In the genomic region with DNA sequence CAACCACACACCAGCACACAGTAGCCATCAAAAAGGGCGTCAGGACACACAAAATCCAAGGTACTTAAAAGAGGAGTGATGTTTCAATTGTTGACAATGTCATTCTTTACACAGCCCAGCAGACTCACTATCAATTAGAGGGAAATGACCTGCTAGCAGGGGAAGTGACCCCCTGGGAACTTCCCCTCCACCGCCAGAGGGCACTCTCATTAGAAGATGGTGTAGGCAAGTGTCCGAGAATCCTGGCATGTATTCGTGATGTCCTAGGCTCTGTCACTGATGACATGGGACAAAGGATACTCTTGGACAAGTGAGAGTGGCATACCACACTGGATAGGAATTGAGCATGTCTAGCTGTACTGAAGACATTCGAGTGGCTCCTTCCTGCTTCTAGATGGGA, we compare ENCODE assay signal across 11 mouse cellular contexts.
A peak's percentile ranks its signal among the peaks of the same experiment; 100 is the strongest.
DNase-seq lines count a peak whose midpoint lies in the region; ATAC-seq and TF ChIP-seq lines count a peak whose summit lies in the region.
"Had no signal": no experiment of that assay in that cellular context is flagged by ENCODE, and none has a peak within 500 bp of the region (broad histone marks: within the 10 kb centered on the region; RNA-seq: fewer than 3 reads in every experiment).

No protein-coding gene starts in this region.

- in situ Hi-C loops in ES-E14 (cut with MboI; ENCODE audit: low sequenced_read_pairs in 2 of 2, unreplicated experiment in 2 of 2): no loop called here

- TF ChIP-seq CTCF in liver, adult 2 months (IDR thresholded peaks at IDR 0.05; ENCODE audit: low read depth, low read length): 0 out of 2 replicates have a peak, but pooled peaks have one; percentile 12

- no peaks in the 10 kb centered on the region for H3K36me3 ChIP-seq in liver, adult 2 months (ENCODE audit: control insufficient read depth, insufficient read depth, low read length)
- H3K36me3 ChIP-seq in liver, embryonic 12.5 days: no peaks in the 10 kb centered on the region
- H3K36me3 ChIP-seq in ES-E14 (ENCODE audit: control insufficient read depth, insufficient read depth, low read length, poor library complexity, severe bottlenecking): no peaks in the 10 kb centered on the region
- H3K36me3 ChIP-seq: heart, embryonic 15.5 days; liver, embryonic 13.5 days had no signal

- no peak overlapping the region for H3K4me3 ChIP-seq in liver, adult 2 months (ENCODE audit: insufficient read depth, low read depth, low read length)
- no peak overlapping the region for H3K4me3 ChIP-seq in liver, embryonic 12.5 days
- no peak overlapping the region for H3K4me3 ChIP-seq in ES-E14 (ENCODE audit: insufficient read depth in 1 of 2, low read depth in 1 of 2, low read length in 2 of 2, poor library complexity in 1 of 2, severe bottlenecking in 1 of 2)
- H3K4me3 ChIP-seq: heart, embryonic 15.5 days; liver, embryonic 13.5 days had no signal

- TF ChIP-seq POLR2A in liver, adult 2 months (IDR thresholded peaks at IDR 0.05; ENCODE audit: extremely low read depth, insufficient read depth, low read length): no peak

- peak; percentile 9 for DNase-seq in gastrocnemius, adult 18-20 months (ENCODE audit: low spot score)
- no peak for DNase-seq in gastrocnemius, postnatal 4 days (ENCODE audit: low spot score in 2 of 2)
- DNase-seq in liver, adult 2 months (ENCODE audit: extremely low read depth, low read depth, low spot score): no peak
- DNase-seq in ES-E14 (ENCODE audit: low read depth, low spot score) (peak; percentile 15), adipocyte (ENCODE audit: low spot score) (no peak)
- peak; percentile 8 for DNase-seq in lung, postnatal 36 days
- no peak for DNase-seq in urinary bladder, postnatal 4 days (ENCODE audit: low spot score in 2 of 2)
- DNase-seq: cerebellum, adult 11 months; liver, embryonic 13.5 days had no signal

- H3K9me3 ChIP-seq in liver, embryonic 12.5 days (replicated peaks): no peaks in the 10 kb centered on the region
- no peaks in the 10 kb centered on the region for H3K9me3 ChIP-seq in ES-E14 (ENCODE audit: control insufficient read depth, insufficient read depth, low read depth, low read length)
- H3K9me3 ChIP-seq: heart, embryonic 15.5 days; liver, embryonic 13.5 days had no signal

- WGBS in liver, adult 2 months: 68% methylated on average over 5 of the region's 5 CpGs
- 45% methylated on average over 5 of the region's 5 CpGs for WGBS in liver, embryonic 12.5 days (ENCODE audit: insufficient replicate concordance)

- no peaks in the 10 kb centered on the region for H3K27me3 ChIP-seq in liver, adult 2 months (ENCODE audit: control insufficient read depth, insufficient read depth, low read length)
- H3K27me3 ChIP-seq in liver, embryonic 12.5 days (replicated peaks): no peaks in the 10 kb centered on the region
- H3K27me3 ChIP-seq: heart, embryonic 15.5 days; liver, embryonic 13.5 days had no signal

- H3K4me2 ChIP-seq in liver, embryonic 12.5 days: no peak overlapping the region
- H3K4me2 ChIP-seq: heart, embryonic 15.5 days; liver, embryonic 13.5 days had no signal

- no peaks in the 10 kb centered on the region for H3K4me1 ChIP-seq in liver, adult 2 months (ENCODE audit: control insufficient read depth, insufficient read depth, low read length)
- no peaks in the 10 kb centered on the region for H3K4me1 ChIP-seq in liver, embryonic 12.5 days
- no peaks in the 10 kb centered on the region for H3K4me1 ChIP-seq in ES-E14 (ENCODE audit: control insufficient read depth in 2 of 2, insufficient read depth in 2 of 2, low read length in 2 of 2, poor library complexity in 1 of 2)
- H3K4me1 ChIP-seq: heart, embryonic 15.5 days; liver, embryonic 13.5 days had no signal

- H3K9ac ChIP-seq in liver, adult 2 months (ENCODE audit: low read depth, low read length): no peak overlapping the region
- no peak overlapping the region for H3K9ac ChIP-seq in liver, embryonic 12.5 days
- no peak overlapping the region for H3K9ac ChIP-seq in ES-E14 (ENCODE audit: insufficient read depth, low read depth, low read length, poor library complexity, severe bottlenecking)
- H3K9ac ChIP-seq: heart, embryonic 15.5 days; liver, embryonic 13.5 days had no signal

- H3K27ac ChIP-seq in liver, adult 2 months (replicated peaks; ENCODE audit: insufficient read depth, low read depth, low read length): no peak overlapping the region
- no peak overlapping the region for H3K27ac ChIP-seq in liver, embryonic 12.5 days
- no peak overlapping the region for H3K27ac ChIP-seq in ES-E14 (ENCODE audit: insufficient read depth, low read depth, low read length, poor library complexity, severe bottlenecking)
- H3K27ac ChIP-seq: heart, embryonic 15.5 days; liver, embryonic 13.5 days had no signal

- ATAC-seq in liver, embryonic 12.5 days: no peak

- H3K79me2 ChIP-seq in liver, adult 2 months (ENCODE audit: control insufficient read depth, insufficient read depth, low read length): no peaks in the 10 kb centered on the region

TF ChIP-seq in ES-E14, 5 proteins besides CTCF, POLR2A, EP300 and RAD21:
- TF ChIP-seq ZNF384 (IDR thresholded peaks at IDR 0.05; ENCODE audit: low read depth, low read length) (no peak), CHD2 (IDR thresholded peaks at IDR 0.05; ENCODE audit: low read depth, low read length) (no peak), HCFC1 (IDR thresholded peaks at IDR 0.05; ENCODE audit: borderline replicate concordance, insufficient read depth, low read length) (no peak), MAFK (IDR thresholded peaks at IDR 0.05; ENCODE audit: insufficient read depth, low read depth, low read length) (no peak), ZC3H11A (IDR thresholded peaks at IDR 0.05; ENCODE audit: borderline replicate concordance, low read depth, low read length) (no peak)
TF ChIP-seq in ES-E14: peak in this region for 0.

Comparison
In these comparisons a context has a peak if more than half of its experiments do, and no peak if none do; other contexts are left out.
1. DNase-seq: peak in gastrocnemius, adult 18-20 months (single experiment), ES-E14 (single experiment) and lung, postnatal 36 days (single experiment); none in gastrocnemius, postnatal 4 days (0 of 2), liver, adult 2 months (single experiment), adipocyte (single experiment) and urinary bladder, postnatal 4 days (0 of 2).